Mouse (Mus musculus): ENCODE results near the gene Tagap. TPM values are rescaled to one million over a fixed set of nuclear protein-coding genes. Genes with fewer than 3 reads are reported as not detected.

Tagap gene
- 1 to 10 TPM; 4.8 to 5.4 TPM for total RNA-seq (2021)
- long read RNA-seq, partial matches to known transcripts, result 0 of 11 reads
- long read RNA-seq, other reads (novel, unspliced or antisense), result 11 of 11 reads

- DNase-seq (ENCODE audit: low spot score in 2 of 2), result no peak
Measured at GRCm38 (mm10) chr17:7925413-7926160, at the start of gene Tagap. Gene Tagap, plus strand, starts transcription at chr17:7926000.

- no peak for DNase-seq (ENCODE audit: low spot score in 2 of 2)
Measured at GRCm38 (mm10) chr17:7876541-7876940, 49.3 kb upstream of the Tagap start.

GRCm38 (mm10) chr17:7877191-7877764 is 48.5 kb upstream of the Tagap start:
- DNase-seq (ENCODE audit: low spot score in 2 of 2), result no peak

GRCm38 (mm10) chr17:7877878-7878277 is 47.9 kb upstream of the Tagap start:
- DNase-seq (ENCODE audit: low spot score in 2 of 2), result no peak

- no peak for DNase-seq (ENCODE audit: low spot score in 2 of 2)
Measured at GRCm38 (mm10) chr17:7879529-7879928, 46.3 kb upstream of the Tagap start.

- no peak for DNase-seq (ENCODE audit: low spot score in 2 of 2)
Measured at GRCm38 (mm10) chr17:7883126-7883525, 42.7 kb upstream of the Tagap start.

GRCm38 (mm10) chr17:7884606-7885005 is 41.2 kb upstream of the Tagap start:
- no peak for DNase-seq (ENCODE audit: low spot score in 2 of 2)

GRCm38 (mm10) chr17:7887071-7887815 is 38.6 kb upstream of the Tagap start:
- no peak for DNase-seq (ENCODE audit: low spot score in 2 of 2)

- DNase-seq (ENCODE audit: low spot score in 2 of 2), result no peak
Measured at GRCm38 (mm10) chr17:7888291-7888690, 37.5 kb upstream of the Tagap start.

- no peak for DNase-seq (ENCODE audit: low spot score in 2 of 2)
Measured at GRCm38 (mm10) chr17:7889026-7889425, 36.8 kb upstream of the Tagap start.

GRCm38 (mm10) chr17:7892676-7893075 is 33.1 kb upstream of the Tagap start:
- no peak for DNase-seq (ENCODE audit: low spot score in 2 of 2)

GRCm38 (mm10) chr17:7894094-7894493 is 31.7 kb upstream of the Tagap start:
- no peak for DNase-seq (ENCODE audit: low spot score in 2 of 2)

GRCm38 (mm10) chr17:7896047-7896635 is 29.7 kb upstream of the Tagap start:
- no peak for DNase-seq (ENCODE audit: low spot score in 2 of 2)

GRCm38 (mm10) chr17:7897120-7897519 is 28.7 kb upstream of the Tagap start:
- DNase-seq (ENCODE audit: low spot score in 2 of 2), result no peak

GRCm38 (mm10) chr17:7897756-7898155 is 28.0 kb upstream of the Tagap start:
- DNase-seq (ENCODE audit: low spot score in 2 of 2), result no peak

- DNase-seq (ENCODE audit: low spot score in 2 of 2), result no peak
Measured at GRCm38 (mm10) chr17:7899233-7899632, 26.6 kb upstream of the Tagap start.

GRCm38 (mm10) chr17:7899961-7900360 is 25.8 kb upstream of the Tagap start:
- DNase-seq (ENCODE audit: low spot score in 2 of 2), result no peak

GRCm38 (mm10) chr17:7901536-7901935 is 24.3 kb upstream of the Tagap start:
- DNase-seq (ENCODE audit: low spot score in 2 of 2), result no peak

GRCm38 (mm10) chr17:7902362-7902761 is 23.4 kb upstream of the Tagap start:
- peak; percentile 34 to 37 for DNase-seq (ENCODE audit: low spot score in 2 of 2)

GRCm38 (mm10) chr17:7904992-7905391 is 20.8 kb upstream of the Tagap start:
- DNase-seq (ENCODE audit: low spot score in 2 of 2), result no peak

- DNase-seq (ENCODE audit: low spot score in 2 of 2), result no peak
Measured at GRCm38 (mm10) chr17:7905936-7906685, 19.7 kb upstream of the Tagap start.

Data from layer of hippocampus, postnatal 10 days (tissue).